Mouse (Mus musculus): ENCODE data around the gene Atp2b1. TPM values are rescaled to one million over a fixed set of nuclear protein-coding genes. Genes with fewer than 3 reads are reported as not detected.

Gene Atp2b1
- polyA plus RNA-seq, 1 experiment from 2014 or later = 76.4 TPM

DNA sequence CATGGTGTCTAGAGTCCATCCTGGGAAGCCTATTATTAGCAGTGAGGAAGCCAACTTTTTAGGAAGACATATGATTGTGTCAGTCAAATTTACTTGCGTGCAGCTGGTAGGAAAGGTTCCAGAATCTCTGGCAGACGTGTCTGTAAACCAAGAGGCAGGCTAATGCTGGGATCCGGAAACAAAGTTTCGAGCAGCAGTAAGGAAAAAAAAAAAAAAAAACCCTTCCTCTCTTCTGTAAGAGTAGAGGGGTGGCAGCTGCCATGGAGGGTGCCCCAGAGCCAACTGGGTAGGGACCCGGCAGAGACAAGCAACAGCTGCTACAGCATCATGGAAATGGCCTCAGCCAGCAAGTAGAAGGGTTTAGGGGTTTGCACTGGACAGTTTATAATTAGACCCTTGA, 31.6 kb upstream of the Atp2b1 start:
- H3K9ac ChIP-seq (ENCODE audit: low read length) = no peak overlapping the region
- WGBS = 86% methylated on average over 5 of the region's 5 CpGs

DNA sequence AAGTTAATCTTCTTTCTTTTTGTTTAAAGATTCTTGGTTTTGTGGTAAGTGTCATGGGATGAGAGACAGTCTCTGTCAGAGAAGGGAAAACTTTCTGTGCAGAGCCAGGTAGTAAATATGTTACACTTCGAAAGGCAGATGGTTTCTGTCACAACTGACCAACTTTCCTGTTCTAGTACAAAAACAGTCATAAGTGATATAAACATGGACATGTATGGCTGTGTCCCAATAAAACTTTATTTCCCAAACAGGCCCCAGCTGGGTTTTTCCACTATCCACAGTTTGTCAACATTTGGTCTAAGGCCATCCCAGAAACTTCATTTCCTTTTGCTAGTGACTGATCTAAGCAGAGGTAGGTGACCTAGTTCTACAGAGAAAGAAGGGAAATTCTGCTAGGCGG, 29.8 kb upstream of the Atp2b1 start:
- no peak for ATAC-seq (ENCODE audit: low FRiP score)

More for the DNA sequence above, 31.6 kb upstream of the Atp2b1 start:
- Histone ChIP-seq H3K4me1 (ENCODE audit: control insufficient read depth, insufficient read depth, low read length) (no peaks in the 10 kb centered on the region), H3K9me3 (ENCODE audit: control insufficient read depth, low read length) (no peaks in the 10 kb centered on the region), H3K36me3 (ENCODE audit: control insufficient read depth, insufficient read depth, low read length) (no peaks in the 10 kb centered on the region), H3K27ac (ENCODE audit: low read depth, low read length) (no peak overlapping the region), H3K4me2 (no peak overlapping the region), H3K4me3 (ENCODE audit: low read depth, low read length) (no peak overlapping the region), H3K27me3 (ENCODE audit: control insufficient read depth, insufficient read depth, low read length) (no peaks in the 10 kb centered on the region)
- no peak for ATAC-seq (ENCODE audit: low FRiP score)
- DNase-seq (ENCODE audit: low spot score, missing footprints) = no peak

DNA sequence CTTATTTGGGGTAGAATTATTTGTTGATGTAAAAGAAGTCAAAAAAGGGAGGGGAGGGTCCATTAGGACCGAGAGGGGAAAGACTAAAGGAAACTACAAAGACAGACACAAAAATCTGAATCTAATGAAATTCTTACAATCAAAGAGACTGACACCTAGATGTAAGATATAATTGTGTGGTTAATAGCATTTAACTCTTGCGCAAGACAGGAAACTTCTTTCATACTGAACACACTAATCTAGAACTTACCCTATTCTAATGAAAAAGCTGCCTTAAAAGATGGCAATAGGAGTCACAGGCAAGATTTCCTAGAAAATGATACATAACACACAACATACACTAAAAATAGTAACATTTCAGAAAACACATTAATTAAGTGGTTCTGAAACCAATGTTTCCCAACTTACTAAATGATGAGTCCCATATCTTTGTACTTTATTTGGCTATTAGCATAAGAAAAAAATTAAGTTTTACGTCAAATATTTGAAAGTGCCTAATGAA, 27.4 kb upstream of the Atp2b1 start:
- Histone ChIP-seq H3K4me2 (no peak overlapping the region), H3K9me3 (ENCODE audit: control insufficient read depth, low read length) (no peaks in the 10 kb centered on the region), H3K9ac (ENCODE audit: low read length) (no peak overlapping the region), H3K27ac (ENCODE audit: low read depth, low read length) (no peak overlapping the region), H3K27me3 (ENCODE audit: control insufficient read depth, insufficient read depth, low read length) (no peaks in the 10 kb centered on the region), H3K36me3 (ENCODE audit: control insufficient read depth, insufficient read depth, low read length) (no peaks in the 10 kb centered on the region), H3K4me3 (ENCODE audit: low read depth, low read length) (no peak overlapping the region), H3K4me1 (ENCODE audit: control insufficient read depth, insufficient read depth, low read length) (no peaks in the 10 kb centered on the region)
- WGBS = 90% methylated on average over 3 of the region's 3 CpGs
- no peak for DNase-seq (ENCODE audit: low spot score, missing footprints)
- ATAC-seq (ENCODE audit: low FRiP score) = no peak

More for the DNA sequence above, 29.8 kb upstream of the Atp2b1 start:
- no peak for DNase-seq (ENCODE audit: low spot score, missing footprints)
- H3K9me3 ChIP-seq (ENCODE audit: control insufficient read depth, low read length) = no peaks in the 10 kb centered on the region
- no peaks in the 10 kb centered on the region for H3K36me3 ChIP-seq (ENCODE audit: control insufficient read depth, insufficient read depth, low read length)
- no peak overlapping the region for H3K27ac ChIP-seq (ENCODE audit: low read depth, low read length)
- H3K9ac ChIP-seq (ENCODE audit: low read length) = no peak overlapping the region
- H3K4me3 ChIP-seq (ENCODE audit: low read depth, low read length) = no peak overlapping the region
- H3K4me1 ChIP-seq (ENCODE audit: control insufficient read depth, insufficient read depth, low read length) = no peaks in the 10 kb centered on the region
- WGBS = 85% methylated on average over 2 of the region's 2 CpGs
- H3K4me2 ChIP-seq = no peak overlapping the region
- no peaks in the 10 kb centered on the region for H3K27me3 ChIP-seq (ENCODE audit: control insufficient read depth, insufficient read depth, low read length)

DNA sequence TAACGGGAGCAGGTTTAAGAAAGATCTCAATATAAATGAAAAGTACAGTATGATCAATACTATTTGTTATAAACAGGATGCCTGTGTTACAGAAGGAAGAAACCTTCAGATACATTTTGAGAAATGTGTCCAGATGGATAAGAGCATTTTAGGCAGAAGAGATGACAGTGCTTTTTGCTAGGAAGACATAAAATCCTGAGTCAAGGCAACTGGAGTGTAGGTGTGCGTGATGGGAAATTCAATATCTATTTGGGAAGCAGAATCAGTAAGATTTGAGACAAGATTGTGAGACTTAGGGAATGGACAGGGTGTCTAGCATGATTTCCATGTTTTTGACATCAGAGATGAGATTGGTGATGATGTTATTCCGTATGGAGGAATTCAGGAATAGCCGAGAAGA, 22.8 kb upstream of the Atp2b1 start:
- Histone ChIP-seq H3K36me3 (ENCODE audit: control insufficient read depth, insufficient read depth, low read length) (no peaks in the 10 kb centered on the region), H3K4me2 (no peak overlapping the region), H3K9ac (ENCODE audit: low read length) (no peak overlapping the region), H3K27me3 (ENCODE audit: control insufficient read depth, insufficient read depth, low read length) (no peaks in the 10 kb centered on the region), H3K27ac (ENCODE audit: low read depth, low read length) (no peak overlapping the region), H3K9me3 (ENCODE audit: control insufficient read depth, low read length) (no peaks in the 10 kb centered on the region), H3K4me1 (ENCODE audit: control insufficient read depth, insufficient read depth, low read length) (no peaks in the 10 kb centered on the region), H3K4me3 (ENCODE audit: low read depth, low read length) (no peak overlapping the region)
- DNase-seq (ENCODE audit: low spot score, missing footprints) (no peak), ATAC-seq (ENCODE audit: low FRiP score) (no peak)
- 90% methylated on average over 4 of the region's 4 CpGs for WGBS

DNA sequence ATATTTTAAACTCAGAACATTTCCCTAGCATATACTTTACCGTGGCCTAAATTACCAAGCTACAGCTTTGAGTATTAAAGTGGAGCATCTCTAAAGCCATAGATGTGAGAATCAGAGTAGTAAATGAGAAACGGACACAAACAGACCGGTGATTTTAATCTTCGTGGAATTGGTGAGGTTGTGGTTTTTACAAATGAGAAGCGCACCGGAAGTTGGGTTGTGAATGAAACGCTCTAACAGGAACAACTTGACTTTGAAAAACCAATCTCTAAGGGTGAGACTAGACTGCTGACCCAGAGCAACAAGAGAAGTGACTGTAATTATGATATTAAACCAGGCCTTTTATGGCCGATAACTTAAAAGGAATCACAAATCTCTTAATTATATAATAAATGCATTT, 16.7 kb upstream of the Atp2b1 start:
- H3K4me2 ChIP-seq = no peak overlapping the region
- no peak overlapping the region for H3K27ac ChIP-seq (ENCODE audit: low read depth, low read length)
- DNase-seq (ENCODE audit: low spot score, missing footprints) (peak; percentile 2), ATAC-seq (ENCODE audit: low FRiP score) (no peak)
- no peak overlapping the region for H3K4me3 ChIP-seq (ENCODE audit: low read depth, low read length)
- H3K9me3 ChIP-seq (ENCODE audit: control insufficient read depth, low read length) = no peaks in the 10 kb centered on the region
- H3K4me1 ChIP-seq (ENCODE audit: control insufficient read depth, insufficient read depth, low read length) = no peaks in the 10 kb centered on the region
- no peaks in the 10 kb centered on the region for H3K27me3 ChIP-seq (ENCODE audit: control insufficient read depth, insufficient read depth, low read length)
- H3K36me3 ChIP-seq (ENCODE audit: control insufficient read depth, insufficient read depth, low read length) = no peaks in the 10 kb centered on the region
- no peak overlapping the region for H3K9ac ChIP-seq (ENCODE audit: low read length)
- WGBS = 93% methylated on average over 8 of the region's 8 CpGs

DNA sequence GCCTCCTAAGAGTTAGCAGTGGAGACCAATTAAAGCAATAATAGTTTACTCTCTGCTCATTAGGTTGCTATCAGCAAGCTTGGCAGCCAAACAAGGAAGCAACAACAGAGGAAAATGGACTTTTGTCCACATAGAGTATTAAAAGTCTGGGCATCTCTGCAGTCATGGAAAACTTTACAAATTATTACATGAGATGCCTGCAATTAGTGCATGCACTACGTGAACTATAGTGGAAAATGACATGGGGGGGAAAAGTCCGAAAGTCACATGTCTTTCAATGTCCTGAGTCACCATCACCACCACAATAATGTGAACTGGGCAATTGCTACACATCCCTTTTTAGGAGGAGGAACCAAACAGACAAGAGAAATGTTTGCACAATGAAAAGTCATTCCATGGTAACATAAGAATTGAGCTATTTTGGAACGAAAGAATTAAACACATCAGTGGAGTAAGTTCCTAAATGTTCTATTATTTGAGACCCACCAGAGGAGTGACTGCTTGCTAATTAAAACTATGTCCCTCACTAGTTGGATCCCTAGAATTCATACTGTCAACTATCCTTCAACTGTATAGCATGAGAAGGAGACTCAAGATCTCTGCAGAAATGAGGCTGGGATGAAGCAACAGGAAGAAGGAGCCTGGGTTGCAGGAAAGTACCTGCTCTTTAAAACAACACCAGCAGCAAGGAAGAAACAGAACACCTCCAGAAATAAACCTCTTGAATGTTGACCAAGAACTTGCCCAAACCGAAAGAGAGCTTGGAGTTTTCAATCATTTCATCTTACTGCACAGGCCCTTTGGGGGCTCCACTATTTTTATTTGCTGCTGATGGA, 16.1 kb upstream of the Atp2b1 start:
- WGBS = 88% methylated on average over 4 of the region's 4 CpGs
- H3K27ac ChIP-seq (ENCODE audit: low read depth, low read length) = no peak overlapping the region
- ATAC-seq (ENCODE audit: low FRiP score) (no peak), DNase-seq (ENCODE audit: low spot score, missing footprints) (peak; percentile 28)
- no peaks in the 10 kb centered on the region for H3K36me3 ChIP-seq (ENCODE audit: control insufficient read depth, insufficient read depth, low read length)
- H3K27me3 ChIP-seq (ENCODE audit: control insufficient read depth, insufficient read depth, low read length) = no peaks in the 10 kb centered on the region
- H3K4me1 ChIP-seq (ENCODE audit: control insufficient read depth, insufficient read depth, low read length) = no peaks in the 10 kb centered on the region
- no peak overlapping the region for H3K9ac ChIP-seq (ENCODE audit: low read length)
- H3K4me2 ChIP-seq = no peak overlapping the region
- no peaks in the 10 kb centered on the region for H3K9me3 ChIP-seq (ENCODE audit: control insufficient read depth, low read length)
- H3K4me3 ChIP-seq (ENCODE audit: low read depth, low read length) = no peak overlapping the region

DNA sequence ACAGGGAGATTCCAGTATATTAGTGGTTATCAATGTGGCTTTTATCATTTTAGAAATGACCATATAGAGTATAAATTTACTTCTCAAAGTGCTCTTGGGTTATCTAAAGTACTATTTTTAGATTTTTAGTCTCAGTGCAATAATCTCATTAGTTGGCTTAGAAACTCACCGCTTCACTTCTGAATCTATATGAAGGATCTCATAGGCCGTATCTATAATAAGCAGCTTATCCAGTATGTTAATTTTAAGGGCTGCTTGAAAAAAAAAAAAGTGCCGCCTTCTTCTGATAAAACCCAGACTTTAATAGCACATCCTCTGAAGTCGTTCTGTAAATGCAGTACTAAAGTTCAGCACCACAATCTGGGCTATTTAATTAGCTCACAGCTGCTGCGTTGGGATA, 12.7 kb upstream of the Atp2b1 start:
- WGBS = 86% methylated on average over 5 of the region's 5 CpGs

DNA sequence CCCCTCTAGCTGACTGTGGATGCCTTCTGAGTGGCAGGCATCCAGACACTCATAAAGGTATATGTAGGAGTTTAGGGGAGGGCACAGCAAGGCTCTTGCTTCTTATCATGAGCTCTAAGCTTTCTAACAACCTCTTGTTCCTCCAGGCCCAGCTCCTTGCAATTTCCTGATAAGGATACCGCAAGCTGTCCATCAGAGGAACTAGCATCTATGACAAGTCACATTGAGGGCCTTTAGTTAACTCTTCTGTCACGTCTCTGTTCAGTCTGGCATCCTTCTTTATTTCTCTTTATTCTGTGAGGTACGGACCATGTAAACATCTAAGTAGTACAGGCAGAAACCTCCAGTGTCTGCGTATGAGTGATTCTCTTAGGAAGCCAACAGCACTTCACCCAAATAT, 8.2 kb upstream of the Atp2b1 start:
- WGBS = 85% methylated on average over 4 of the region's 4 CpGs
- H3K9ac ChIP-seq (ENCODE audit: low read length) = no peak overlapping the region
- H3K4me2 ChIP-seq = no peak overlapping the region
- no peaks in the 10 kb centered on the region for H3K36me3 ChIP-seq (ENCODE audit: control insufficient read depth, insufficient read depth, low read length)
- H3K27me3 ChIP-seq (ENCODE audit: control insufficient read depth, insufficient read depth, low read length) = no peaks in the 10 kb centered on the region
- ATAC-seq (ENCODE audit: low FRiP score) (no peak), DNase-seq (ENCODE audit: low spot score, missing footprints) (peak; percentile 37)
- H3K9me3 ChIP-seq (ENCODE audit: control insufficient read depth, low read length) = no peaks in the 10 kb centered on the region
- H3K27ac ChIP-seq (ENCODE audit: low read depth, low read length) = no peak overlapping the region
- H3K4me3 ChIP-seq (ENCODE audit: low read depth, low read length) = no peak overlapping the region
- no peaks in the 10 kb centered on the region for H3K4me1 ChIP-seq (ENCODE audit: control insufficient read depth, insufficient read depth, low read length)

More for the DNA sequence above, 12.7 kb upstream of the Atp2b1 start:
- Histone ChIP-seq H3K9ac (ENCODE audit: low read length) (no peak overlapping the region), H3K9me3 (ENCODE audit: control insufficient read depth, low read length) (no peaks in the 10 kb centered on the region), H3K4me2 (no peak overlapping the region), H3K27me3 (ENCODE audit: control insufficient read depth, insufficient read depth, low read length) (no peaks in the 10 kb centered on the region), H3K4me3 (ENCODE audit: low read depth, low read length) (no peak overlapping the region), H3K36me3 (ENCODE audit: control insufficient read depth, insufficient read depth, low read length) (no peaks in the 10 kb centered on the region), H3K27ac (ENCODE audit: low read depth, low read length) (no peak overlapping the region), H3K4me1 (ENCODE audit: control insufficient read depth, insufficient read depth, low read length) (no peaks in the 10 kb centered on the region)
- DNase-seq (ENCODE audit: low spot score, missing footprints) (peak; percentile 31), ATAC-seq (ENCODE audit: low FRiP score) (no peak)

DNA sequence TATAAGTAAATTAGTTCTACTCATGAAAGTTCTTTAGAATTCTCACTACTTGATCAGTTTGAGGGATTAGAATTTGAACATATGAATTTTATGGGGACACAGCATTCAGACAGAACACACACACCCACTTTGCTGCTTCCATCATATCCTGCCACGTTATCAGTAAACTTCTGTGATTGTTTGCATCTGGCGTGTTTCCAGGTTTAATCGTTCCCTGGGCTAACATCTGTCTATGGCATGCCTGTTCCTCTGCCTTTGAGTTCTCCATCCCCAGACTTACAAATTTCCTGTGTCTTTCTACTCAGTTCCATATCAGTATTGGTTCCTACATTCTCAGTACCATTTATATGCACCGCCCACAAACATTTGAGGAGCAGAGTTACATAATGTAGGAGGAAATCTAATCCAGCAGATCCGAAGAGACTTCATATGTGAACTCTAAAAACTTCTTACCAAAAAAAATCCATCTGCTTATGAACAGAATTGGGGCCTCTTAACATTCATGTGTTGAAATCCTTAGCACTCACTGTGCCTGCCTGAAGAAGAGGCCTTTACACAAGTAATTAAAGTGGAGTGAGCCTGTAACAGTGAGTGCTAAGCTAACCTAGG, 7.2 kb upstream of the Atp2b1 start:
- H3K9me3 ChIP-seq (ENCODE audit: control insufficient read depth, low read length) = no peaks in the 10 kb centered on the region
- ATAC-seq (ENCODE audit: low FRiP score) = no peak
- no peak overlapping the region for H3K4me2 ChIP-seq
- no peak overlapping the region for H3K9ac ChIP-seq (ENCODE audit: low read length)
- no peak overlapping the region for H3K27ac ChIP-seq (ENCODE audit: low read depth, low read length)
- WGBS = 94% methylated on average over 5 of the region's 5 CpGs
- H3K27me3 ChIP-seq (ENCODE audit: control insufficient read depth, insufficient read depth, low read length) = no peaks in the 10 kb centered on the region
- H3K4me1 ChIP-seq (ENCODE audit: control insufficient read depth, insufficient read depth, low read length) = no peaks in the 10 kb centered on the region
- no peaks in the 10 kb centered on the region for H3K36me3 ChIP-seq (ENCODE audit: control insufficient read depth, insufficient read depth, low read length)
- no peak overlapping the region for H3K4me3 ChIP-seq (ENCODE audit: low read depth, low read length)
- DNase-seq (ENCODE audit: low spot score, missing footprints) = peak; percentile 75

All from midbrain, embryonic 11.5 days (tissue).